Mouse (Mus musculus) hindbrain, embryonic 16.5 days (tissue): Measurements from ENCODE around the gene Hdgfl3. TPM values are rescaled to one million over a fixed set of nuclear protein-coding genes. Genes with fewer than 3 reads are reported as not detected.

Experiments
- ATAC-seq: fragments of 200-750 bp; cut with Nextera tagmentation; 2 replicates; pipeline ENCODE4 v1.8.0; 2017; ENCODE audit warnings: moderate TSS enrichment, moderate library complexity
- H3K27ac ChIP-seq: fragments of 300-500 bp; sonication (generic); 2 replicates; pipeline ENCODE4 v1.5.1; 2014; ENCODE audit warnings: low read depth, mild to moderate bottlenecking, control low read depth, low read length, moderate library complexity
- H3K27me3 ChIP-seq: fragments of 300-500 bp; sonication (generic); replicated peaks from 2 replicates; pipeline ENCODE4 v1.6.1; 2014; ENCODE audit warnings: low read length; ENCODE audit not compliant: control insufficient read depth, insufficient read depth
- H3K36me3 ChIP-seq: fragments of 300-500 bp; sonication (generic); 2 replicates; pipeline ENCODE4 v1.6.1; 2014; ENCODE audit warnings: mild to moderate bottlenecking, low read length, moderate library complexity, mixed read lengths; ENCODE audit not compliant: control insufficient read depth, insufficient read depth
- H3K4me1 ChIP-seq: fragments of 300-500 bp; sonication (generic); 2 replicates; pipeline ENCODE4 v1.6.1; 2014; ENCODE audit warnings: low read depth, low read length; ENCODE audit not compliant: control insufficient read depth, insufficient read depth
- H3K4me2 ChIP-seq: fragments of 300-500 bp; sonication (generic); 2 replicates; pipeline ENCODE4 v1.6.1; 2014; ENCODE audit warnings: mild to moderate bottlenecking, low read length, control low read depth, moderate library complexity
- H3K4me3 ChIP-seq: fragments of 300-500 bp; sonication (generic); 2 replicates; pipeline ENCODE4 v1.5.1; 2014; ENCODE audit warnings: mild to moderate bottlenecking, low read length, control low read depth, moderate library complexity
- H3K9ac ChIP-seq: fragments of 300-500 bp; sonication (generic); 2 replicates; pipeline ENCODE4 v1.6.1; 2014; ENCODE audit warnings: low read depth, mild to moderate bottlenecking, control low read depth, low read length, moderate library complexity
- H3K9me3 ChIP-seq: fragments of 300-500 bp; sonication (generic); 2 replicates; pipeline ENCODE4 v1.6.1; 2014; ENCODE audit warnings: mild to moderate bottlenecking, low read length, moderate library complexity; ENCODE audit not compliant: control insufficient read depth
- WGBS: fragments of 180-500 bp; shearing (Covaris S2); extraction: QIAGEN DNeasy Blood & Tissue Kit; methylation state at CpG from one replicate; pipeline ENCODE4 v1.1.7; 2014; 5-methylcytosine and 5-hydroxymethylcytosine counted together
- polyA plus RNA-seq: library from polyadenylated mRNA; unstranded; fragments of >200 nt; fragmentation: Nextera tagmentation; extraction: Ambion mirVana; gene quantifications from 2 replicates; pipeline ENCODE4 v1.2.1, GENCODE M21; 2015

The Hdgfl3 gene
- polyA plus RNA-seq, 1 experiment from 2014 or later: 47.6 TPM

DNA sequence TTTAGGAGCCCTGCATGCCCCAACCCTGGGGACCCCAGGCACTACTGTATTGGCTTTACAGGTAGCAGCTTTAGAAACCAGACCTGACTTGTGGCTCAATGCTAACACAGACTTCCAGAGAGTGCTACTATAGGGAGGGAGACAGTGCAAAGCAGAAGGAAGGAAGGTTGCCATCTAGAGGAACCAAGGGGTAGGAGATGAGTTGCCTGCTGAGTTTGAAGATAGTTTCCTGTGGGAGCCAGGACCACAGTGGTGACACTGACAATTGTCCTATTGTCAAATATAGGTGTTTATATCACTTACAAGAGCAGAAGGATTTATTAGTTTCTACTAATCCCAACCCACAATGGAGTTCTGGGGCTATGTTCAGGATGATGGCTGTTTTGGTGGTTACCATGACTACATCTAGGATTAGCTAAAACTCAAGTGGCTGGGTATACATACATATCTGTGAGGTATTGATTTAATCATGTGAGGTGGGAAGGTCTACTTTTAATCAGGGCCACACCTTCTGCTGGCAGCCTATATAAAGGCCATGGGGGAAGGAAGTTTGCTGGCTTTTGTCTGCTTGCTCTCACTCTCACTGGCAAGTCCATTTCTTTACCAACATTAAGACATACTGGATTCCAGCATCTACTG is 20.1 kb upstream of the Hdgfl3 start:
- Histone ChIP-seq H3K4me1 (no peaks in the 10 kb centered on the region), H3K9ac (no peak overlapping the region), H3K4me2 (no peak overlapping the region), H3K36me3 (no peaks in the 10 kb centered on the region), H3K27me3 (no peaks in the 10 kb centered on the region), H3K9me3 (no peaks in the 10 kb centered on the region), H3K27ac (no peak overlapping the region), H3K4me3 (no peak overlapping the region)
- ATAC-seq: peak; percentile 68

DNA sequence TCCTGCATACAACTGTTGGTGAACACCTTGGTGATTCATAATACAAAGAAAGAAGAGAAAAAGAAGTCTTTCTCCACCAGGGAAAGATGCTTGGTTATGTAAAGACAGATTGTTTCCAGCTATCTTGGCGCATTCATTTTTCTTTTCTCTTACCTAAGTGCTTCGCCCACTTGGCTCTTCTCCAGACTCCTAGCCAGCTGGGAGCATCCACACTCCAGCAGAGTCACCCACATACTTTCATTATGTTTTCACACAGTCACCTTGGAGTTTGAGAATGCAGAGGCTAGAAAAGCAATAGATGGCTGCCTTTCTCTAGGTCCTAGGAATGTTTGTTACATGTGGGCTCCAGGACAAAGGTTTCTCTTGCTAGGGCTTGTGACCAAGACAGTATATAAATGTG is 16.2 kb upstream of the Hdgfl3 start:
- Histone ChIP-seq H3K4me2 (no peak overlapping the region), H3K27ac (no peak overlapping the region), H3K9me3 (no peaks in the 10 kb centered on the region), H3K4me1 (no peaks in the 10 kb centered on the region), H3K9ac (no peak overlapping the region), H3K36me3 (no peaks in the 10 kb centered on the region), H3K4me3 (no peak overlapping the region), H3K27me3 (no peaks in the 10 kb centered on the region)
- ATAC-seq: no peak
- 77% methylated on average over 2 of the region's 2 CpGs for WGBS

DNA sequence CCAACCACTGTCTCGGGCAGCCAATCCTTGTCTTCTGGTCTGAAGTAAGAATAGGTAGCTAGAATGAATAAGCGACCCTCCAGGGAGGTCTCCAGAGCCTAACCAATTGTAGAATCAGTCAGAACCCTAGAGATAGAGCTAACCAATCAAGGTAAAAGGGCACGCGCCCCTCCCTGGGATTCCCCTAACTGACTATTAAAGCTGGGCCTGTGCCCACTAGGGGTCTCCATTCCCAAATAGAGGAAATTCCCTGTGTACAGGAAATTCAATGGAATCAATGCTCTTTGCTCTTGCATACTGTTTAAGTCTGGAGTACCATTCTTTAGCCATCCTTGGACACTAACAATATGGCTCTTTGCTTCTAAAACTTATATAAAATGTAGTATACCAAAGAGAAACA is 11.1 kb upstream of the Hdgfl3 start:
- no peak overlapping the region for H3K4me2 ChIP-seq
- H3K9me3 ChIP-seq: no peaks in the 10 kb centered on the region
- H3K36me3 ChIP-seq: no peaks in the 10 kb centered on the region
- H3K27me3 ChIP-seq: no peaks in the 10 kb centered on the region
- H3K9ac ChIP-seq: no peak overlapping the region
- 12% methylated on average over 4 of the region's 4 CpGs for WGBS
- no peaks in the 10 kb centered on the region for H3K4me1 ChIP-seq
- ATAC-seq: no peak
- H3K4me3 ChIP-seq: no peak overlapping the region
- no peak overlapping the region for H3K27ac ChIP-seq

DNA sequence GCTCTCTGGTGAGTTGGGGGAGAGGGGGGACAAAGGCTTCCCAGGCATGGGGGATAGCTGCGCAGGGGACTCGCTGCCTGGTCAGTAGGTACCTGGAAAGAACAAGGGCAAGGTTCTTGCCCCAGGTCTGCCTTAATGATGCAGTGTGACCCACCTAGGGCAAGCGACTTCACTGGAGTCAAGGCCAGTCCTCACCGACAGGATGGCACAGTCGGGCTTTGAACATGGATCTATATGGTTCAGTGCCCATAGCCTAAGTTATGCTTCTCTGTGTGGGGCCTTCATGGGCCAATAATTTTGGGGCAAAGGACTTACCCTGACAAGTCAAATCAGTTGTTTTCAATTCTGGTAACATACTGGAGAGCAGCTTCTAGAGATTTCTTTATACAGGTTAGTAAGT is 533 bp upstream of the Hdgfl3 start:
- no peak for ATAC-seq
- no peaks in the 10 kb centered on the region for H3K36me3 ChIP-seq
- peak overlapping the region; percentile 92 for H3K27ac ChIP-seq
- H3K4me3 ChIP-seq: peak overlapping the region; percentile 69
- H3K4me2 ChIP-seq: peak overlapping the region; percentile 78
- H3K9me3 ChIP-seq: no peaks in the 10 kb centered on the region
- peak overlapping the region; percentile 94 for H3K9ac ChIP-seq
- WGBS: 5% methylated on average over 5 of the region's 5 CpGs
- peaks cover 15% of the 10 kb centered on the region for H3K4me1 ChIP-seq
- H3K27me3 ChIP-seq: no peaks in the 10 kb centered on the region

DNA sequence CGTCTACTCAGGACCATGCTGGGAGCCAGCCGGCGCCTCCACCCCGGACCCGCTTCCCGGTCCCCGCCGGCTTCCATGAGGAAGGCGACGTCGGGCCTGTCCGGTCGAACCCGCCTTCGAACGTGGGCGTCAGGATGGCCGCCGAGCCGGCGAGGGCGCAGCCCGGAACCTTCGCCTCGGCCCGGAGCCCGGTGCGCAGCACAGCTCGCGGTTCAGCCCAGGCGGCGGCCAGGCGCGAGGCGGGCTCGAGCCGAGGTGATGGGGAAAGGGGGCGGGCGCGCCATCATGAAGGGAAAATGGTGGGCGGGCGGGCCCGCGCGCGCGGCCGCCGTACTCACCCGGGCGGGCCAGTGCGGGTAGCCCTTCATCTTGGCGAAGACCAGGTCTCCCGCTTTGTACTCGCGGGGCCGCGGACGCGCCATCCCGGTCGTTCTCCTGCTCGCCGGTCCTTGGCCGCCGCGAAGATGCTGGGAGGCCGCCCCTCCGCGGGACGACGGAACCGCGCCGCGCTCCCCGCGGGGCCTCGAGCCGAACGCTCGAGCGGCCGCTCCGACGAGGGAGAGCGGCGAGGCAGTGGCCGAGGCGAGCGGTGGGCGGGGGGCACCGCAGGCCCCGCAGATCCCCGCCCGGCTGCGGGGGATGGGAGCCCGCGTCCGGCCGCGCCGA is 539 bp downstream of the Hdgfl3 start:
- peak overlapping the region; percentile 78 for H3K4me2 ChIP-seq
- H3K9me3 ChIP-seq: no peaks in the 10 kb centered on the region
- ATAC-seq: peak; percentile 77
- WGBS: under 1% methylated on average over 78 of the region's 103 CpGs
- H3K27me3 ChIP-seq: no peaks in the 10 kb centered on the region
- H3K36me3 ChIP-seq: no peaks in the 10 kb centered on the region
- peak overlapping the region; percentile 94 for H3K9ac ChIP-seq
- peak overlapping the region; percentile 69 for H3K4me3 ChIP-seq
- H3K4me1 ChIP-seq: peaks cover 17% of the 10 kb centered on the region
- peak overlapping the region; percentile 92 for H3K27ac ChIP-seq

DNA sequence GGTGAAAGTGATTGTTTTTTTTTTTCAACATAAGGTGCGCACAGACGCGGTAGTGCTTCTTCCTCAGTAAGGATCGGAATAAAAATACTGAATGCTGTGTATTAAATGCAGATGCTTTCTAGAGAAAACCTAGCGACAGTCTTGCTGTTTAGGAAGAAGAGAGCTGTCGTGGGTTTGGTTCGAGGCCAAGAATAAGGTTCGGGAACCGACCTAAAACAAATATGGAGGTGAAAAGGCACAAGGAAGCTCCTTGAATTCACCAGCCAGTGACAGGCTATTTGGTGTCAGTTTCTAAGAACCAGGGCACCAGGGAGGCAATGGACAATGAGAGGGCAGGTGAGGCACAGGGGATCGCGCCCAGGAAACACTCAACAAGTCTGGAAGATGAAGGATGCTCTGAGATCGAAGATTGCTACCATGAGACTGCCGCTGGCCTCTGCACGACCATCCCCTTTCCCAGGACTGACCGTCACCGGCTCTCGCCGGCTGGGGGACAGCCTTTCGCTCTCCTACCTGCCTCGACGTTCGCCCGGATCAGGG is 1.1 kb downstream of the Hdgfl3 start:
- H3K9ac ChIP-seq: peak overlapping the region; percentile 94
- H3K9me3 ChIP-seq: no peaks in the 10 kb centered on the region
- peak overlapping the region; percentile 78 for H3K4me2 ChIP-seq
- H3K4me3 ChIP-seq: peak overlapping the region; percentile 69
- peak overlapping the region; percentile 92 for H3K27ac ChIP-seq
- peaks cover 17% of the 10 kb centered on the region for H3K4me1 ChIP-seq
- H3K36me3 ChIP-seq: no peaks in the 10 kb centered on the region
- WGBS: 3% methylated on average over 23 of the region's 23 CpGs
- no peaks in the 10 kb centered on the region for H3K27me3 ChIP-seq
- ATAC-seq: no peak; the same call in 1 of the 2 replicates

DNA sequence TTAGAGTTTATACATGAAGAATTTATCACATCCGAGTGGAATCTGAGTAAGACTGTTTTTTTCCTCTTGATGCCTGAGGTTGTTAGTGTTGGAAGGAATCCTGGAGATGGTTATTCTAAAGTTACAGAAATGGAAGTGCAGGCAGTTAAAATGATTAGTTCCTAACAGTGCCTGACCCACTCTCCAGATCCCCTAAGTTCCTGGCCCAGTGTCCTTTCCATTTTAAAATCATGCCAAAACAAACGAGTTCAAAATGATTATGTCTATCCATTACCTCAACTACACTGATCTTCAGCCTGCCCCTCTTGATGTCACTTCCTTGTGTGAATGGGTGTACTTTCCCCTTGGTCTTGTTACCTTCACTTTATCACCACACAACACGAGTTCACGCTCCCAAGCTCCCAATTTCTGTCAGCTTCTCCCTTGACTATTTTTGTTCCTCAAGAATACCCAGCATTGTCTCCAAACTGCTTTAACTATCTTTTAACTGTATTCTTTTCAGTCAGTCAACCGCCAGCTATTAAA is 1.7 kb downstream of the Hdgfl3 start:
- Histone ChIP-seq H3K4me3 (peak overlapping the region; percentile 69), H3K9me3 (no peaks in the 10 kb centered on the region), H3K4me1 (peaks cover 17% of the 10 kb centered on the region), H3K27ac (no peak overlapping the region), H3K27me3 (no peaks in the 10 kb centered on the region), H3K9ac (peak overlapping the region; percentile 94), H3K4me2 (peak overlapping the region; percentile 78), H3K36me3 (no peaks in the 10 kb centered on the region)
- ATAC-seq: no peak
- 21% methylated on average over 5 of the region's 5 CpGs for WGBS

DNA sequence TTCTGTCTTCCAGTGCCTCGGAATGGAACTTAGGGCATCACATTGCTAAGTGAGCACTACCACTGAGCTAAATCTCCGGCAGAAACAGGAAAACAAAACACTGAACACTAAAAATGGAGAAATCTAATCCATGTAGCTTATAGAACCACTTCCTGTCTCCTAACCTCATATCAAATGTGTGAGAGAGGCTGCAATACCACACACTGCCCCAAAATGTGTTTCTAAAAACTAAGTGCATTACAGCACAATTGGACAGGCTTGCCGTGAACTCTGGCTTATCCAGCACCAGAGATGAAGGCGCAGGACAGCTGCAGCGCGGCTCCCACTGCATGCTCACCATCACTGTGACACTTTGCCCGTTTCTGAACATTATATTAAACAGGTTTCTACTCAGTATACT is 5.3 kb downstream of the Hdgfl3 start:
- H3K9me3 ChIP-seq: no peaks in the 10 kb centered on the region
- no peak overlapping the region for H3K27ac ChIP-seq
- no peak for ATAC-seq
- H3K4me1 ChIP-seq: peaks cover 17% of the 10 kb centered on the region
- no peak overlapping the region for H3K9ac ChIP-seq
- H3K4me2 ChIP-seq: no peak overlapping the region
- no peaks in the 10 kb centered on the region for H3K36me3 ChIP-seq
- H3K27me3 ChIP-seq: no peaks in the 10 kb centered on the region
- 85% methylated on average over 7 of the region's 7 CpGs for WGBS
- H3K4me3 ChIP-seq: no peak overlapping the region

DNA sequence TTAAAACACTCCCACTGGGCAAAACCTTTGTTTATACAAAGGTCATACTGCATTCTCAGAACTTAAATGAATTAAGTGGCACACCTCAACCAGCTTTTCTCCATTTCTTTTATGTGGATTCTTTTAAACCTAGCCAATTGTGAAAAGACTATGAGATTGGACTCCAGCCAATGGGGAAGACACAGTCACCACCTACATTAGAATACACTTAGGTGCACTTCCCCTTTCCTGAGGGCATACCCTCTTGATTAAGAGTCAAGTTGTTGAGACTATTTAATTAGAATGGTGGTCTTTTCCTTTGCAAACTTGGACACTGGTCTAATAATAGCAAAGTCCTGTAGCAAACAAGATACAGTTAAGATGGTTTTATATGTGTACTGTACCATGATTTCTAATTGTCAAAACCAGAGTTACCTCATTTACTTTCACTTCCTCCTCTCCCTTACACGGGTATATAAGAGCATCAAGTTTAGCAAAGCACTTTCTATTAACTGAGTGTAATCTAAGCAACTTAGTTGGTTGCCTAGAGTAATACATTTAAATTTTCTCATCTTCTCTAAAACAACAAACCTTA is 12.8 kb downstream of the Hdgfl3 start:
- no peaks in the 10 kb centered on the region for H3K36me3 ChIP-seq
- H3K27ac ChIP-seq: no peak overlapping the region
- H3K4me1 ChIP-seq: no peaks in the 10 kb centered on the region
- no peaks in the 10 kb centered on the region for H3K27me3 ChIP-seq
- ATAC-seq: no peak
- H3K9me3 ChIP-seq: no peaks in the 10 kb centered on the region
- H3K9ac ChIP-seq: no peak overlapping the region
- no peak overlapping the region for H3K4me3 ChIP-seq
- 70% methylated on average over 1 of the region's 1 CpGs for WGBS
- H3K4me2 ChIP-seq: no peak overlapping the region
